8 mouse cellular contexts compared by ENCODE assay signal in genomic region chr7:128460865-128461228, GRCm38 (mm10). TPM values are rescaled to one million over a fixed set of nuclear protein-coding genes. Genes with fewer than 3 reads are reported as not detected.
DNase-seq lines count a peak whose midpoint lies in the region; ATAC-seq and TF ChIP-seq lines count a peak whose summit lies in the region.

No protein-coding gene starts in this region.

- H3K4me3 ChIP-seq in heart, embryonic 14.5 days (ENCODE audit: control insufficient read depth in 1 of 2, insufficient read depth in 1 of 2, low read depth in 1 of 2, low read length in 2 of 2) = peak overlapping the region; percentile 67 to 90
- H3K4me3 ChIP-seq in heart, postnatal 0 days (ENCODE audit: low read depth, low read length) = peak overlapping the region; percentile 74

- peak overlapping the region; percentile 59 to 90 for H3K27ac ChIP-seq in heart, embryonic 14.5 days (replicated peaks in 1 of 2; ENCODE audit: control insufficient read depth in 1 of 2, insufficient read depth in 1 of 2, low read depth in 2 of 2, low read length in 2 of 2)
- peak overlapping the region; percentile 97 for H3K27ac ChIP-seq in heart, postnatal 0 days (ENCODE audit: low read depth)

- no peaks in the 10 kb centered on the region for H3K27me3 ChIP-seq in heart, embryonic 14.5 days (ENCODE audit: control insufficient read depth, insufficient read depth, low read length)
- no peaks in the 10 kb centered on the region for H3K27me3 ChIP-seq in heart, postnatal 0 days (ENCODE audit: control insufficient read depth, insufficient read depth, low read length)

- DNase-seq in heart, adult 11 months = no peak
- peak; percentile 44 for DNase-seq in urinary bladder, postnatal 25 days (ENCODE audit: low spot score)
- DNase-seq in urinary bladder, adult 2 months (ENCODE audit: low spot score) = no peak
- DNase-seq in heart, postnatal 0 days (ENCODE audit: low spot score) = peak; percentile 23
- DNase-seq in lung, postnatal 10 days = peak; percentile 53
- no peak for DNase-seq in ovary, postnatal 36 days (ENCODE audit: low spot score)

- no peak for TF ChIP-seq CTCF in heart, postnatal 0 days (IDR thresholded peaks at IDR 0.05; ENCODE audit: low read depth)

- WGBS in heart, embryonic 14.5 days = 0% methylated on average over 22 of the region's 23 CpGs
- 0% methylated on average over 21 of the region's 23 CpGs for WGBS in heart, postnatal 0 days

- H3K9me3 ChIP-seq in heart, embryonic 14.5 days (ENCODE audit: control insufficient read depth, low read length) = no peaks in the 10 kb centered on the region
- no peaks in the 10 kb centered on the region for H3K9me3 ChIP-seq in heart, postnatal 0 days (replicated peaks; ENCODE audit: control insufficient read depth, low read length)

- H3K36me3 ChIP-seq in heart, embryonic 14.5 days (ENCODE audit: control insufficient read depth, insufficient read depth, low read length) = no peaks in the 10 kb centered on the region
- H3K36me3 ChIP-seq in heart, postnatal 0 days (replicated peaks; ENCODE audit: control insufficient read depth, insufficient read depth, low read length) = no peaks in the 10 kb centered on the region

- no peak for TF ChIP-seq EP300 in heart, postnatal 0 days (IDR thresholded peaks at IDR 0.05; ENCODE audit: low read depth)

- peak; percentile 28 for ATAC-seq in heart, embryonic 14.5 days (ENCODE audit: insufficient number of reproducible peaks, insufficient read depth, low FRiP score, low read depth)
- no peak; the same call in 1 of the 2 replicates for ATAC-seq in heart, postnatal 0 days (ENCODE audit: insufficient read depth, low read depth)
- ATAC-seq in erythroid progenitor cell, adult 5-6 weeks (replicated peaks; ENCODE audit: low FRiP score, poor library complexity, severe bottlenecking) = no peak

- peak overlapping the region; percentile 83 for H3K9ac ChIP-seq in heart, embryonic 14.5 days (ENCODE audit: low read length)
- H3K9ac ChIP-seq in heart, postnatal 0 days (replicated peaks; ENCODE audit: low read depth, low read length) = peak overlapping the region; percentile 78

- peaks cover 0 to 19% of the 10 kb centered on the region in 2 experiments; a peak in 2 of 4 replicates for H3K4me1 ChIP-seq in heart, embryonic 14.5 days (ENCODE audit: control insufficient read depth in 2 of 2, insufficient read depth in 2 of 2, low read length in 2 of 2)
- peaks cover 23% of the 10 kb centered on the region for H3K4me1 ChIP-seq in heart, postnatal 0 days (ENCODE audit: control insufficient read depth, insufficient read depth)

- H3K4me2 ChIP-seq in heart, embryonic 14.5 days (ENCODE audit: low read length) = peak overlapping the region; percentile 79
- peak overlapping the region; percentile 71 for H3K4me2 ChIP-seq in heart, postnatal 0 days (ENCODE audit: low read depth, low read length)

RNA-seq across cellular contexts. Expression of gene Tial1, which starts 0.7 kb away (rescaled TPM):
- polyA plus RNA-seq in heart, embryonic 14.5 days (2014; fragmentation: Nextera tagmentation; extraction: Ambion mirVana) = 22.0 and 23.9 TPM in 2 replicates
- polyA plus RNA-seq in urinary bladder, adult 2 months (2012; rRNA removed) = 72.6 and 101 TPM in 2 replicates
- total RNA-seq in heart, postnatal 0 days (2014; rRNA removed; ENCODE audit: low replicate concordance) = 27.4 and 59.5 TPM in 2 replicates
- 10.8 and 13.3 TPM in 2 replicates for polyA plus RNA-seq in heart, postnatal 0 days (2015; fragmentation: Nextera tagmentation; extraction: Ambion mirVana)
- total RNA-seq in erythroid progenitor cell, adult 5-6 weeks (2015; ENCODE audit: low replicate concordance) = 249 and 259 TPM in 2 replicates
- total RNA-seq in erythroid progenitor cell, adult 5-6 weeks (2017; ENCODE audit: low replicate concordance) = 89.1 and 150 TPM in 2 replicates

RNA-seq across cellular contexts. Expression of gene Rgs10, which starts 42.3 kb away (rescaled TPM):
- polyA plus RNA-seq in heart, embryonic 14.5 days (2014; fragmentation: Nextera tagmentation; extraction: Ambion mirVana) = 9.5 and 14.1 TPM in 2 replicates
- polyA plus RNA-seq in urinary bladder, adult 2 months (2012; rRNA removed) = 35.7 and 36.2 TPM in 2 replicates
- 0.69 and 3.3 TPM in 2 replicates for total RNA-seq in heart, postnatal 0 days (2014; rRNA removed; ENCODE audit: low replicate concordance)
- polyA plus RNA-seq in heart, postnatal 0 days (2015; fragmentation: Nextera tagmentation; extraction: Ambion mirVana) = 7.2 and 7.8 TPM in 2 replicates
- 43.2 and 50.1 TPM in 2 replicates for total RNA-seq in erythroid progenitor cell, adult 5-6 weeks (2015; ENCODE audit: low replicate concordance)
- total RNA-seq in erythroid progenitor cell, adult 5-6 weeks (2017; ENCODE audit: low replicate concordance) = 37.1 and 46.5 TPM in 2 replicates

Comparison
In these comparisons a context has a peak if more than half of its experiments do, and no peak if none do; other contexts are left out.
1. DNase-seq: peak in urinary bladder, postnatal 25 days (single experiment), heart, postnatal 0 days (single experiment) and lung, postnatal 10 days (single experiment); none in heart, adult 11 months (single experiment), urinary bladder, adult 2 months (single experiment) and ovary, postnatal 36 days (single experiment).